Mouse (Mus musculus): ENCODE results near the gene S100a4. TPM values are rescaled to one million over a fixed set of nuclear protein-coding genes. Genes with fewer than 3 reads are reported as not detected.

S100a4 gene
- polyA plus RNA-seq, 1 experiment from 2014 or later: 0.65 TPM

DNA sequence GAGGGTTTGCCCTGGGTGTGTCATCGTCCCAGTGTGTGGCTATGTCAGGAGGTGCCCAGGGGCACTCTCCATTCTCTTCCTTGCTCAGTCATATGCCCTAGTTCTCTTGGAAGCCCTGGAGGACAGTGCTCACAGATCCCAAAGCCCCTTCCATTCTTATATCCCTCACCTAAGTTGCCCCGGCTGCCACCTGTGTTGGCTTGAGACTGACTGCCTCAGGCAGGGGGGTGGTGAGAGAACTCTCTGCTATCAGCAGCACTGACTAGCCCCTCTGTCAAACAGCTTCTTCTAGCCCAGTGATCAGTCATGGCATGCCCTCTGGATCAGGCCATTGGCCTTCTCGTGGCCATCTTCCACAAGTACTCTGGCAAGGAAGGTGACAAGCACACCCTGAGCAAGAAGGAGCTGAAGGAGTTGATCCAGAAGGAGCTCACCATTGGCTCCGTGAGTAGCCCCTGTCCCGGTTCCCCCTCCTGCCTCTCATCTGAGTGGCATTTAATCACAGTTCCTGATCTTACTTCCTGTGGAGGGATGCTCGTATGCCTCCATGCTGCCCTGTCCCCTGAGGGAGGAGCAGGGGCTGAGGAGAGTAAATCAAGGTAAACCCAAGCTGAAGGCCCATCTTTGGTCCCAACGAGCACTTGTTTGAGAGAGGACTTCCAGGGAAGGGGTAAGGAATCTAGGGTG lies 10.0 kb downstream of the S100a4 start:
- 72% methylated on average over 7 of the region's 7 CpGs for WGBS
- Histone ChIP-seq H3K9me3 (no peaks in the 10 kb centered on the region), H3K27ac (replicated peaks) (no peak overlapping the region), H3K4me3 (no peak overlapping the region), H3K9ac (replicated peaks) (no peak overlapping the region), H3K4me2 (replicated peaks) (peak overlapping the region; percentile 44), H3K36me3 (no peaks in the 10 kb centered on the region), H3K4me1 (peaks cover 5% of the 10 kb centered on the region), H3K27me3 (no peaks in the 10 kb centered on the region)
- ATAC-seq (replicated peaks): no peak

GRCm38 (mm10) chr3:90614148-90614530 lies 10.6 kb downstream of the S100a4 start:
- Histone ChIP-seq H3K4me2 (replicated peaks) (no peak overlapping the region), H3K27ac (replicated peaks) (no peak overlapping the region), H3K36me3 (no peaks in the 10 kb centered on the region), H3K9me3 (no peaks in the 10 kb centered on the region), H3K9ac (replicated peaks) (no peak overlapping the region), H3K27me3 (no peaks in the 10 kb centered on the region), H3K4me1 (peaks cover 5% of the 10 kb centered on the region), H3K4me3 (no peak overlapping the region)
- ATAC-seq (replicated peaks): no peak
- 84% methylated on average over 6 of the region's 6 CpGs for WGBS

DNA sequence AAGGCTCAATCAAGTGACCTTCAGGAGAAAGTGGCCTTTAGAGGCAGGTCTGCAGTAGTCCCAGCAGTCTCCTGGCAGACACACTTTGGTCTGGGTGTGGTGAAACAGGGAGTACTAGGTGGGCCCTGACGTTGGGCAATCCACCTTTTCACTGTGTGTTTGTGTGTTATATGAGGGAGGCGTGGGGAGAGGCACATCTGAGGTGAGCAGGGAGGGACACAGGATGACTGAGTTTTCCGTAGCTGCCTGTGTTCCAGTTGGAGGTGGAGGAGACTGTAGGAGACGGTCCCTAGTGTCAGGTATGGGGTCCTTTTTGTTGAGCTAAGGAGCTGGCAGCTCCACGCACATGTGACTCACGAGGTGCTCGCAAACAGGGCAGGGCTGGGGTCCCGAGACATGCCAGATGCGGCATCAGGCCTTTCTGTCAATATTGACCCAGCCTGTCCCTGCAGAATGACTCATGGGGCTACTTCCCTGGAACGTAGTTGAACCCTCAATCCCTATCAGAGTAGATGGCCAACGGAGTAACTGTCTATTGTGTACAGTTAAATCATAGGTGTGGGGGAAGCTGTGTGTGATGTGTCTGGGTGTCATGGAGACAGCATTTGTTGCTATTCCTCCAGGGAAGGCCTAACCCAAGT lies 11.2 kb downstream of the S100a4 start:
- no peak overlapping the region for H3K4me3 ChIP-seq
- H3K36me3 ChIP-seq: no peaks in the 10 kb centered on the region
- no peak overlapping the region for H3K9ac ChIP-seq (replicated peaks)
- no peak overlapping the region for H3K27ac ChIP-seq (replicated peaks)
- H3K4me1 ChIP-seq: peaks cover 5% of the 10 kb centered on the region
- H3K9me3 ChIP-seq: no peaks in the 10 kb centered on the region
- WGBS: 85% methylated on average over 11 of the region's 11 CpGs
- H3K4me2 ChIP-seq (replicated peaks): no peak overlapping the region
- H3K27me3 ChIP-seq: no peaks in the 10 kb centered on the region
- no peak for ATAC-seq (replicated peaks)

- no peak overlapping the region for H3K27ac ChIP-seq (replicated peaks)
- H3K27me3 ChIP-seq: no peaks in the 10 kb centered on the region
- no peak overlapping the region for H3K4me2 ChIP-seq (replicated peaks)
- WGBS: 8% methylated on average over 7 of the region's 7 CpGs
- no peaks in the 10 kb centered on the region for H3K36me3 ChIP-seq
- ATAC-seq (replicated peaks): 0 out of 2 replicates have a peak, but pooled peaks have one; percentile 48
- H3K4me1 ChIP-seq: peaks cover 5% of the 10 kb centered on the region
- no peak overlapping the region for H3K4me3 ChIP-seq
- no peaks in the 10 kb centered on the region for H3K9me3 ChIP-seq
- H3K9ac ChIP-seq (replicated peaks): no peak overlapping the region
Observed at GRCm38 (mm10) chr3:90615415-90615814, 11.8 kb downstream of the S100a4 start.

- Histone ChIP-seq H3K4me3 (no peak overlapping the region), H3K27me3 (no peaks in the 10 kb centered on the region), H3K9me3 (no peaks in the 10 kb centered on the region), H3K4me2 (replicated peaks) (no peak overlapping the region), H3K36me3 (no peaks in the 10 kb centered on the region), H3K9ac (replicated peaks) (no peak overlapping the region), H3K27ac (replicated peaks) (no peak overlapping the region), H3K4me1 (peaks cover 5% of the 10 kb centered on the region)
- 89% methylated on average over 1 of the region's 1 CpGs for WGBS
- ATAC-seq (replicated peaks): no peak
Observed at GRCm38 (mm10) chr3:90615911-90616310, 12.3 kb downstream of the S100a4 start.

- H3K4me3 ChIP-seq: no peak overlapping the region
- H3K9ac ChIP-seq (replicated peaks): no peak overlapping the region
- H3K27ac ChIP-seq (replicated peaks): no peak overlapping the region
- H3K36me3 ChIP-seq: no peaks in the 10 kb centered on the region
- peaks cover 5% of the 10 kb centered on the region for H3K4me1 ChIP-seq
- ATAC-seq (replicated peaks): no peak
- WGBS: 10% methylated on average over 1 of the region's 1 CpGs
- no peak overlapping the region for H3K4me2 ChIP-seq (replicated peaks)
- H3K9me3 ChIP-seq: no peaks in the 10 kb centered on the region
- H3K27me3 ChIP-seq: no peaks in the 10 kb centered on the region
Observed at GRCm38 (mm10) chr3:90617586-90617985, 14.0 kb downstream of the S100a4 start.

DNA sequence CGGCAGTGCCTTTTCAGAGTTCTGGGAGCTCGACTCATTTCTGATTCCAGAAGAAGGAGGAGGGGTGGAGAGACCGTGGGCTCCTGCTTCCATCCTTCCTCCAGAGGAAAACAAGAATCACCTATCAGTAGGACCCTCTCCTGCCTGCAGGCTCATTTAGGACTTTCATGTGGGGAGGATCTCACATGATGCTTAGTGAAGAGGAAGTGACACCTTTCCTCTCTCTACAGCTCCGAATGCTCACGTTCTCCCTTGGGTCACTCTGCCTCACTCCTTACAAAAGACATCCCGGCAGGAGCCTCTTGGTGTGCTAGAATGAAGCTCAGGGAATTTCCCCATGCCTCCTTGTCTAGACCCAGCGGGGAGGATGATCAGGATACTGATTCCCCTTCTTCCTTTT lies 18.0 kb downstream of the S100a4 start:
- H3K4me3 ChIP-seq: no peak overlapping the region
- ATAC-seq (replicated peaks): no peak
- H3K27me3 ChIP-seq: no peaks in the 10 kb centered on the region
- WGBS: 50% methylated on average over 7 of the region's 7 CpGs
- H3K4me1 ChIP-seq: peaks cover 17% of the 10 kb centered on the region
- H3K36me3 ChIP-seq: no peaks in the 10 kb centered on the region
- no peak overlapping the region for H3K4me2 ChIP-seq (replicated peaks)
- H3K9me3 ChIP-seq: no peaks in the 10 kb centered on the region
- H3K27ac ChIP-seq (replicated peaks): no peak overlapping the region
- H3K9ac ChIP-seq (replicated peaks): no peak overlapping the region

DNA sequence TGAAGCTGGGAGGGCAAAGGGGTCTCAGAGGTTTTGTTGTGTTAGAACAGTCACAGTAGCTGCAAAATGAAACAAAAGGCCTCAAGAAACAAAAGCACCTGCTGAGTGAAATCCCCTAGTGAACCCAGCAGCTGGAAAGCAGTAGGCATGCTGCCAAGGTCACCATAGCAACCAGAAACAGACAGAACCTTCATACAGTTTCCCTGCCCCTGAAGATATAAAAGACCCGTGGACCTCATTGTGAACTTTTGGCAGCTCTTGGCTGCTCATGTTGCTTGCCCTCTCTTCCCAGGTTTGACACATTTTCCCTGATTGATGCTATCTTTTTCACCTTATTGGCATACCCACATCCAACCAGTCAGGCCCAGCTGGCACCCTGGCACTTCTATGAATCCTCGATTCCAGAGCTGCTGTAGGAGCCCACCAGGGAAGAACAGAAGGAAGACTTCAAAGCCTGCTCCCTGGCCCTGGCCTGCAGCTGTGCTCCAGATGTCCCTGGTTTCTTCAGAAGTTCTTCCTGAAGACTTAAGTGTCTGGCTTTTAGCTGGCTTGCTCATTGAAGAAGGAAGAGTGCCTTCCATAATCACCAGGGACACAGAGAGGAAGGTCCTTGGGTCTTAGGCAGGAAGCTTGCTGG lies 20.0 kb downstream of the S100a4 start:
- no peaks in the 10 kb centered on the region for H3K27me3 ChIP-seq
- H3K4me1 ChIP-seq: peaks cover 17% of the 10 kb centered on the region
- H3K9ac ChIP-seq (replicated peaks): no peak overlapping the region
- H3K4me3 ChIP-seq: no peak overlapping the region
- H3K4me2 ChIP-seq (replicated peaks): no peak overlapping the region
- H3K9me3 ChIP-seq: no peaks in the 10 kb centered on the region
- 5% methylated on average over 2 of the region's 2 CpGs for WGBS
- no peaks in the 10 kb centered on the region for H3K36me3 ChIP-seq
- peak; percentile 57 for ATAC-seq (replicated peaks)
- peak overlapping the region; percentile 54; the same call in 1 of the 2 replicates for H3K27ac ChIP-seq (replicated peaks)

GRCm38 (mm10) chr3:90625496-90625895 lies 21.9 kb downstream of the S100a4 start:
- Histone ChIP-seq H3K4me3 (no peak overlapping the region), H3K4me2 (replicated peaks) (no peak overlapping the region), H3K27ac (replicated peaks) (no peak overlapping the region), H3K27me3 (no peaks in the 10 kb centered on the region), H3K36me3 (no peaks in the 10 kb centered on the region), H3K4me1 (peaks cover 17% of the 10 kb centered on the region), H3K9ac (replicated peaks) (no peak overlapping the region), H3K9me3 (no peaks in the 10 kb centered on the region)
- ATAC-seq (replicated peaks): no peak
- WGBS: 81% methylated on average over 5 of the region's 5 CpGs

GRCm38 (mm10) chr3:90626266-90627021 lies 22.9 kb downstream of the S100a4 start:
- no peak for ATAC-seq (replicated peaks)

DNA sequence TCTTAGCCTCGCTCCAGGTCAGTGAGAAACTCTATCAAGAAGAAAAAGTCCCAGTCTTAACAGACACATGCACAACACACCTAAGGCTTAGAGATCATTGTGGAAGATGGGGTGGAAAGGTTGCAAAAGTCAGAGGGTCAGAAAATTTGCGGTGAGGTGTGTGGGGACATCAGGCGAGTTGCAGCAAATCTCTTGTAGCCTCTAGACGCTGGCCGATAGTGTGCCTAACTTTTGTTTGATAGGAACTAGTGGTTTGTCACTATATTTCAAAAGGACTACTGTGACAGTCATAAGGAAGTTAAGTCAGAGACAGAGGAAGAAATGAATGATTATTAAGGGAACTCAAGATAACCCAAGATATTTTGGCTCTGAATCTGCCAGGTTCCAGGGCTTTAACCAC lies 23.8 kb downstream of the S100a4 start:
- Histone ChIP-seq H3K27me3 (no peaks in the 10 kb centered on the region), H3K9me3 (no peaks in the 10 kb centered on the region), H3K27ac (replicated peaks) (no peak overlapping the region), H3K9ac (replicated peaks) (no peak overlapping the region), H3K4me3 (no peak overlapping the region), H3K4me2 (replicated peaks) (no peak overlapping the region), H3K36me3 (no peaks in the 10 kb centered on the region), H3K4me1 (peaks cover 17% of the 10 kb centered on the region)
- ATAC-seq (replicated peaks): no peak
- WGBS: 95% methylated on average over 5 of the region's 5 CpGs

More at GRCm38 (mm10) chr3:90626266-90627021, 22.9 kb downstream of the S100a4 start:
- no peak overlapping the region for H3K27ac ChIP-seq (replicated peaks)
- H3K4me3 ChIP-seq: no peak overlapping the region
- no peaks in the 10 kb centered on the region for H3K9me3 ChIP-seq
- peaks cover 17% of the 10 kb centered on the region for H3K4me1 ChIP-seq
- 82% methylated on average over 9 of the region's 9 CpGs for WGBS
- H3K36me3 ChIP-seq: no peaks in the 10 kb centered on the region
- H3K4me2 ChIP-seq (replicated peaks): no peak overlapping the region
- H3K27me3 ChIP-seq: no peaks in the 10 kb centered on the region
- H3K9ac ChIP-seq (replicated peaks): no peak overlapping the region

DNA sequence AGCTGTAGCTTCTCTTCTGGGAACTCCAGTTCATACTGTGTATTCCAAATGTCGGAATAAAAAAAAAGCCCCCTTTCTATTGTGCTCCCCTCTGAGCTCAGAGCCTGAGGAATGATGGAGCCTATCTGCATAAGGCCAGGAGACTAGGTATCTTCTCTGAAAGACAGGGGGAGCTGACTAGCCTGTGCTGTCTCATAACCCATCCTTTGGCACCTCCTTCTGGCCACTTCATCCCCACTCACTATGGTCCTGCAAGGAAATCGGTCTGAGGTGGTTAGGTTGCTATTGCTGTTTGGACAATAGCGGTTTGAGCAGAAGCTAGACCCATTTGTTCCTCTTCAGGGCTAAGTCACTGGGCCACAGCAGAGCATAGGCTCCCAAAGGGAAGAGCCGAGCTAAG lies 24.2 kb downstream of the S100a4 start:
- H3K4me1 ChIP-seq: peaks cover 17% of the 10 kb centered on the region
- no peaks in the 10 kb centered on the region for H3K36me3 ChIP-seq
- no peaks in the 10 kb centered on the region for H3K9me3 ChIP-seq
- ATAC-seq (replicated peaks): no peak
- no peak overlapping the region for H3K4me3 ChIP-seq
- no peak overlapping the region for H3K27ac ChIP-seq (replicated peaks)
- whole genome bisulfite sequencing: 72% methylated on average over 4 of the region's 4 CpGs
- no peaks in the 10 kb centered on the region for H3K27me3 ChIP-seq
- H3K4me2 ChIP-seq (replicated peaks): no peak overlapping the region
- H3K9ac ChIP-seq (replicated peaks): no peak overlapping the region
